Mouse (Mus musculus) frontal cortex, postnatal 14 days (tissue): ENCODE results near the gene Praf2.

Experiments used
- DNase-seq, 2 experiments: peaks; one replicate each; pipeline ENCODE4 v3.0.0; 2022; ENCODE audit warnings: low spot score in 2 of 2

The Praf2 gene

DNA sequence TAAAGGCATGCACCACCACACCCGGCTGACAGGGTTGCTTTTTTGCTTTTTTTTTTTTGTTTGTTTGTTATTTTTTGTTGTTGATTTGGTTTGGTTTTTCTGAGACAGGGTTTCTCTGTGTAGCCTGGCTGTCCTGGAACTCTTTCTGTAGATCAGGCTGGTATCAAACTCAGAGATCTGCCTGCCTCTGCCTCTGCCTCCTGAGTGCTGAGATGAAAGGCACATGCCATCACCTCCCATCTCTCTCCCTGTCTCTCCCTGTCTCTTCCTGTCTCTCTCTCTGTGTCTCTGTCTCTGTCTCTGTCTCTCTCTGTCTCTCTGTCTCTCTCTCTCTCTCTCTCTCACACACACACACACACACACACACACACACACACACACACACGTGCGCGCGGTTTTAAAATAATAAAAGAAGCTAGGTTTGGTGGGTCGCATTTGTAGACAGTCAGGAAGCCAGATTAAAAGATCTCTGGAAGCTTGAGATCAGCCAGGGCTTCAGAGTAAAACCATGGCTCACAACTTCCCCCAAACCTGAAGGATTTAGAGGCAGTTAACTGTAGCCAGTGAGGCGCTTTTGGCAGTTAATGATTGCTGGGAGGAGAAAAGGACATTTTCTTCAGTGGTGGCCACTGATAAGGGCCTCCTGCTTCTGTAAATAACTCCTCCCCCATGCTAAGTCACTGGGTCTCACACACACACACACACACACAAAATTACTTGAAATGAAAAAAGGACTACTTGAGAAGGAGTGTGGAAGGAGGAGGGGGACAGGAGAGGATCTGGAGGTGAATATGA is 50.4 kb downstream of the Praf2 start:
- no peak for DNase-seq

DNA sequence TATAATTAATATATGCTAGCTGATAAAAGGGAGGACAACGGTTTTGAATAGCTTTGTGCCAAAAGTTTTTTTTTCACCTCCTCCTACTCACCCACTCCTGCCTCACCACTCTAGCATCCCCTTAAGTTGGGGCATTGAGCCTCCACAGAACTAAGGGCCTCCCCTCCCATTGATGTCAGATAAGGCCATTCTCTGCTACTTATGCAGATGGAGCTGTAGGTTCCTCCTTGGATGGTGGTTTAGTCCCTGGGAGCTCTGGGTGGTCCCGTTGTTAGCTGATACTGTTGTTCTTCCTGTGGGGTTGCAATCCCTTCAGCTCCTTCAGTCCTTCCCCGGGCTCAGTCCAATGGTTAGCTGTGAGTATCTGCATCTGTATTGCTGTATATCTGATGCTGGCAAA is 51.1 kb downstream of the Praf2 start:
- DNase-seq, result no peak
